Mouse (Mus musculus) midbrain, embryonic 11.5 days (tissue): ENCODE results near the gene Gm49027. TPM values are rescaled to one million over a fixed set of nuclear protein-coding genes. Genes with fewer than 3 reads are reported as not detected.

ENCODE experiments used
- ATAC-seq: fragments of 200-750 bp; cut with Nextera tagmentation; 2 replicates; pipeline ENCODE4 v1.8.0; 2017; ENCODE audit warnings: moderate TSS enrichment, moderate library complexity; ENCODE audit not compliant: low FRiP score
- DNase-seq: peaks from one replicate; pipeline ENCODE4 v3.0.0; 2015; ENCODE audit warnings: low spot score; ENCODE audit errors: missing footprints
- H3K27ac ChIP-seq: fragments of 300-500 bp; sonication (generic); 2 replicates; pipeline ENCODE4 v1.5.1; 2014; ENCODE audit warnings: low read depth, low read length
- H3K27me3 ChIP-seq: fragments of 300-500 bp; sonication (generic); 2 replicates; pipeline ENCODE4 v1.6.1; 2014; ENCODE audit warnings: mild to moderate bottlenecking, low read length, moderate library complexity, mixed read lengths; ENCODE audit not compliant: control insufficient read depth, insufficient read depth
- H3K36me3 ChIP-seq: fragments of 300-500 bp; sonication (generic); 2 replicates; pipeline ENCODE4 v1.6.1; 2014; ENCODE audit warnings: mild to moderate bottlenecking, low read length, moderate library complexity, mixed read lengths; ENCODE audit not compliant: control insufficient read depth, insufficient read depth
- H3K4me1 ChIP-seq: fragments of 300-500 bp; sonication (generic); 2 replicates; pipeline ENCODE4 v1.6.1; 2014; ENCODE audit warnings: low read length; ENCODE audit not compliant: control insufficient read depth, insufficient read depth
- H3K4me2 ChIP-seq: fragments of 300-500 bp; sonication (generic); 2 replicates; pipeline ENCODE4 v1.6.1; 2014; ENCODE audit warnings: mild to moderate bottlenecking, moderate library complexity
- H3K4me3 ChIP-seq: fragments of 300-500 bp; sonication (generic); 2 replicates; pipeline ENCODE4 v1.5.1; 2014; ENCODE audit warnings: low read depth, low read length
- H3K9ac ChIP-seq: fragments of 300-500 bp; sonication (generic); 2 replicates; pipeline ENCODE4 v1.6.1; 2014; ENCODE audit warnings: low read length
- H3K9me3 ChIP-seq: fragments of 300-500 bp; sonication (generic); 2 replicates; pipeline ENCODE4 v1.6.1; 2016; ENCODE audit warnings: low read length; ENCODE audit not compliant: control insufficient read depth
- WGBS: fragments of 180-500 bp; shearing (Covaris S2); extraction: QIAGEN DNeasy Blood & Tissue Kit; methylation state at CpG from one replicate; pipeline ENCODE4 v1.1.7; 2014; 5-methylcytosine and 5-hydroxymethylcytosine counted together
- microRNA-seq: library from miRNA; unstranded; fragments of <30 nt; microRNA quantifications from one replicate; pipeline ENCODE4, GENCODE M21; 2017
- polyA plus RNA-seq: library from polyadenylated mRNA; unstranded; fragments of >200 nt; fragmentation: Nextera tagmentation; extraction: Ambion mirVana; gene quantifications from 2 replicates; pipeline ENCODE4 v1.2.1, GENCODE M21; 2014

Gene Gm49027
- polyA plus RNA-seq, 1 experiment from 2014 or later, result 0.72 TPM

GRCm38 (mm10) chr5:123487659-123488395 is 37.5 kb downstream of the Gm49027 start:
- Histone ChIP-seq H3K4me1 (no peaks in the 10 kb centered on the region), H3K4me3 (no peak overlapping the region), H3K27me3 (no peaks in the 10 kb centered on the region), H3K27ac (no peak overlapping the region), H3K36me3 (no peaks in the 10 kb centered on the region), H3K4me2 (no peak overlapping the region), H3K9ac (no peak overlapping the region), H3K9me3 (no peaks in the 10 kb centered on the region)
- ATAC-seq (no peak), DNase-seq (peak; percentile 68)
- 83% methylated on average over 11 of the region's 11 CpGs for WGBS

GRCm38 (mm10) chr5:123473817-123474216 is 51.5 kb downstream of the Gm49027 start:
- no peaks in the 10 kb centered on the region for H3K4me1 ChIP-seq
- DNase-seq, result peak; percentile 6
- H3K27me3 ChIP-seq, result no peaks in the 10 kb centered on the region
- ATAC-seq, result no peak
- H3K4me2 ChIP-seq, result no peak overlapping the region
- H3K9ac ChIP-seq, result no peak overlapping the region
- no peak overlapping the region for H3K27ac ChIP-seq
- H3K9me3 ChIP-seq, result no peaks in the 10 kb centered on the region
- no peaks in the 10 kb centered on the region for H3K36me3 ChIP-seq
- no peak overlapping the region for H3K4me3 ChIP-seq
- 72% methylated on average over 5 of the region's 5 CpGs for WGBS

GRCm38 (mm10) chr5:123470784-123471400 is 54.4 kb downstream of the Gm49027 start:
- H3K27ac ChIP-seq, result no peak overlapping the region
- H3K9me3 ChIP-seq, result no peaks in the 10 kb centered on the region
- no peaks in the 10 kb centered on the region for H3K4me1 ChIP-seq
- no peaks in the 10 kb centered on the region for H3K36me3 ChIP-seq
- DNase-seq, result peak; percentile 85
- H3K4me3 ChIP-seq, result no peak overlapping the region
- H3K4me2 ChIP-seq, result no peak overlapping the region
- no peaks in the 10 kb centered on the region for H3K27me3 ChIP-seq
- ATAC-seq, result no peak
- H3K9ac ChIP-seq, result no peak overlapping the region
- 66% methylated on average over 10 of the region's 10 CpGs for WGBS

GRCm38 (mm10) chr5:123464638-123465037 is 60.6 kb downstream of the Gm49027 start:
- WGBS, result 89% methylated on average over 1 of the region's 1 CpGs
- no peaks in the 10 kb centered on the region for H3K4me1 ChIP-seq
- no peak overlapping the region for H3K4me3 ChIP-seq
- no peaks in the 10 kb centered on the region for H3K9me3 ChIP-seq
- no peaks in the 10 kb centered on the region for H3K36me3 ChIP-seq
- H3K27ac ChIP-seq, result no peak overlapping the region
- H3K9ac ChIP-seq, result no peak overlapping the region
- DNase-seq, result peak; percentile 74
- no peak for ATAC-seq
- no peaks in the 10 kb centered on the region for H3K27me3 ChIP-seq
- H3K4me2 ChIP-seq, result no peak overlapping the region

Small RNA genes within 50 kb of the gene (microRNA-seq; reads per million reads assigned to microRNA genes)
- 5.9 reads per million, percentile 24 among the genes with 10 or more reads in this experiment for gene Mir7647

Other genes starting within 250 kb of the Gm49027 start
- gene Bcl7a, start 181.7 kb downstream of the Gm49027 start, polyA plus RNA-seq, result 45.3 and 48.4 TPM in 2 replicates
- 15.5 and 18.3 TPM in 2 replicates for gene Mlxip, start 130.7 kb downstream of the Gm49027 start, polyA plus RNA-seq
- gene Lrrc43, start 36.2 kb downstream of the Gm49027 start, polyA plus RNA-seq, result not detected in 2 replicates
- gene Il31, start 36.0 kb downstream of the Gm49027 start, polyA plus RNA-seq, result not detected in 2 replicates
- gene B3gnt4, start 15.0 kb downstream of the Gm49027 start, polyA plus RNA-seq, result 0.88 and 1.1 TPM in 2 replicates
- gene Diablo, start 1.3 kb downstream of the Gm49027 start, polyA plus RNA-seq, result 167 and 169 TPM in 2 replicates
- gene Vps33a, start 47.5 kb upstream of the Gm49027 start, polyA plus RNA-seq, result 33.6 and 35.1 TPM in 2 replicates
- gene Clip1, start 159.1 kb upstream of the Gm49027 start, polyA plus RNA-seq, result 42.8 and 46.8 TPM in 2 replicates
- 80.8 and 84.7 TPM in 2 replicates for gene Zcchc8, start 195.6 kb upstream of the Gm49027 start, polyA plus RNA-seq
- 168 and 191 TPM in 2 replicates for gene Rsrc2, start 223.9 kb upstream of the Gm49027 start, polyA plus RNA-seq
- gene Kntc1, start 224.2 kb upstream of the Gm49027 start, polyA plus RNA-seq, result 33.6 and 34.4 TPM in 2 replicates